Mouse (Mus musculus) B cell, adult 2 months (primary cell): ENCODE data around the gene Ptprq.

ENCODE experiments used
- DNase-seq, 2 experiments: peaks; one replicate each; pipeline ENCODE4 v3.0.0; 2022

The Ptprq gene

GRCm38 (mm10) chr10:107719806-107720205, at the start of gene Ptprq:
Ptprq (minus strand) TSS chr10:107720051.
- no peak for DNase-seq

GRCm38 (mm10) chr10:107759624-107760023, 39.8 kb upstream of the Ptprq start:
- no peak for DNase-seq

GRCm38 (mm10) chr10:107753471-107753870, 33.6 kb upstream of the Ptprq start:
- DNase-seq = no peak

GRCm38 (mm10) chr10:107752351-107753143, 32.7 kb upstream of the Ptprq start:
- DNase-seq = no peak

- no peak for DNase-seq
These were observed 32.1 kb upstream of the Ptprq start for GRCm38 (mm10) chr10:107751944-107752343.

GRCm38 (mm10) chr10:107747566-107747965, 27.7 kb upstream of the Ptprq start:
- no peak for DNase-seq

- DNase-seq = no peak
These were observed 26.9 kb upstream of the Ptprq start for GRCm38 (mm10) chr10:107746717-107747116.

- no peak for DNase-seq
These were observed 20.0 kb upstream of the Ptprq start for GRCm38 (mm10) chr10:107739815-107740214.

- DNase-seq = no peak
These were observed 17.9 kb upstream of the Ptprq start for GRCm38 (mm10) chr10:107737743-107738142.

GRCm38 (mm10) chr10:107735448-107735847, 15.6 kb upstream of the Ptprq start:
- DNase-seq = no peak

GRCm38 (mm10) chr10:107734327-107734726, 14.5 kb upstream of the Ptprq start:
- no peak for DNase-seq

- no peak for DNase-seq
These were observed 5.8 kb upstream of the Ptprq start for GRCm38 (mm10) chr10:107725631-107726030.

- DNase-seq = no peak
These were observed 15.4 kb downstream of the Ptprq start for GRCm38 (mm10) chr10:107704443-107704842.

GRCm38 (mm10) chr10:107700944-107701343, 18.9 kb downstream of the Ptprq start:
- no peak for DNase-seq

GRCm38 (mm10) chr10:107698716-107699115, 21.1 kb downstream of the Ptprq start:
- DNase-seq = no peak

- DNase-seq = no peak
These were observed 22.7 kb downstream of the Ptprq start for GRCm38 (mm10) chr10:107697177-107697576.

- DNase-seq = no peak
These were observed 32.5 kb downstream of the Ptprq start for GRCm38 (mm10) chr10:107687382-107687781.

- DNase-seq = no peak
These were observed 43.9 kb downstream of the Ptprq start for GRCm38 (mm10) chr10:107675994-107676393.

GRCm38 (mm10) chr10:107668374-107669094, 51.3 kb downstream of the Ptprq start:
- no peak for DNase-seq

- DNase-seq = no peak
These were observed 57.3 kb downstream of the Ptprq start for GRCm38 (mm10) chr10:107662372-107663065.

- no peak for DNase-seq
These were observed 57.9 kb downstream of the Ptprq start for GRCm38 (mm10) chr10:107661970-107662369.

- no peak for DNase-seq
These were observed 60.7 kb downstream of the Ptprq start for GRCm38 (mm10) chr10:107659141-107659540.

- DNase-seq = no peak
These were observed 70.2 kb downstream of the Ptprq start for GRCm38 (mm10) chr10:107649687-107650086.

GRCm38 (mm10) chr10:107628104-107628503, 91.7 kb downstream of the Ptprq start:
- no peak for DNase-seq
